Mouse (Mus musculus) layer of hippocampus, adult 2 months (tissue): ENCODE data around the gene Pam. TPM values are rescaled to one million over a fixed set of nuclear protein-coding genes. Genes with fewer than 3 reads are reported as not detected.
A peak's percentile ranks its signal among the peaks of the same experiment; 100 is the strongest.

Source experiments
- DNase-seq, 2 experiments: peaks; one replicate each; pipeline ENCODE4 v3.0.0; 2022; ENCODE audit warnings: low spot score in 2 of 2
- H3K27ac ChIP-seq: fragments of 200-600 bp; 2 replicates; pipeline ENCODE4 v1.8.1; 2022
- H3K4me3 ChIP-seq: fragments of 200-600 bp; 2 replicates; pipeline ENCODE4 v1.8.1; 2022; ENCODE audit warnings: mild to moderate bottlenecking
- CTCF ChIP-seq: fragments of 200-600 bp; conservative IDR thresholded peaks from 2 replicates; pipeline ENCODE4 v1.8.1; 2022; ENCODE audit warnings: antibody characterized with exemption, mild to moderate bottlenecking, moderate library complexity
- total RNA-seq, 2 experiments: library from RNA; stranded (reverse); gene quantifications; 2 replicates each; pipeline ENCODE4 v1.2.3; 2021

The Pam gene
- total RNA-seq, 2 experiments from 2014 or later: 193 to 200 TPM

GRCm38 (mm10) chr1:98096396-98096935 is 1.0 kb upstream of the Pam start:
- H3K27ac ChIP-seq: no peak overlapping the region
- no peak for TF ChIP-seq CTCF
- no peak for DNase-seq
- no peak overlapping the region for H3K4me3 ChIP-seq

- peak overlapping the region; percentile 92 for H3K27ac ChIP-seq
- no peak for DNase-seq
- H3K4me3 ChIP-seq: peak overlapping the region; percentile 94
- TF ChIP-seq CTCF: no peak
These were observed 515 bp upstream of the Pam start for GRCm38 (mm10) chr1:98095991-98096330.

- no peak for TF ChIP-seq CTCF
- Histone ChIP-seq H3K4me3 (peak overlapping the region; percentile 94), H3K27ac (peak overlapping the region; percentile 92)
- DNase-seq: peak in 1 of 2 experiments; percentile 17
These were observed 618 bp downstream of the Pam start for GRCm38 (mm10) chr1:98094811-98095245.

DNA sequence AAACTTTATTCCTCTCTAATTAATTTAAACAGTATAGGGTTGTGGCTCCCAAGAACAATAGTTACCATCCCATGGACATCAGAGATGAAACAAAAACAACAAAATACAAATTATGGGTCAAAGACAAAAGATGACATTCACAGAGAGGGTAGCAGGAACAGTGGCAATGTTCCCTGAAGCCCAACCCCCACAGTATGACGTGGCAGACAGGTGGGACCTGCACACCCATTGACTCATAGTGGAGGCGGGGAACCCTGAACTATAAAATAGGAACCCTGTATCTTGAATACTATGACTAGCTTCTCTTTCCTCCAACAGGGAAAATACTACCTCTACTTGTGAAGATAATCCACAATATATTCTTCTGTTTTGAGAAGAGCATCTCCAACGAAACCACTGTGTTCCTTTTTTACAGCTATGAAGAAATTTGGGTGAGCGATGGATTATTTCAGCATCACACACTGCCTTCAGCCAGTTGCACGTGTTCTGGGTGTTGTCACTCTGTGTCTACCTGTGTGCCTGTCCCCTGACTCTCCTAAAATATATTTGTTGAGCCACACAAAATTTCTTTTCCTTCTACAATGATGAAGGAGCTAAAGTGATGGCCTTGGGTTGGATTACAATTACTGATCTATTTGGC is 6.0 kb downstream of the Pam start:
- no peak overlapping the region for H3K27ac ChIP-seq
- TF ChIP-seq CTCF: no peak
- H3K4me3 ChIP-seq: no peak overlapping the region
- no peak for DNase-seq

- TF ChIP-seq CTCF: no peak
These were observed 9.0 kb downstream of the Pam start for GRCm38 (mm10) chr1:98086456-98086855.

DNA sequence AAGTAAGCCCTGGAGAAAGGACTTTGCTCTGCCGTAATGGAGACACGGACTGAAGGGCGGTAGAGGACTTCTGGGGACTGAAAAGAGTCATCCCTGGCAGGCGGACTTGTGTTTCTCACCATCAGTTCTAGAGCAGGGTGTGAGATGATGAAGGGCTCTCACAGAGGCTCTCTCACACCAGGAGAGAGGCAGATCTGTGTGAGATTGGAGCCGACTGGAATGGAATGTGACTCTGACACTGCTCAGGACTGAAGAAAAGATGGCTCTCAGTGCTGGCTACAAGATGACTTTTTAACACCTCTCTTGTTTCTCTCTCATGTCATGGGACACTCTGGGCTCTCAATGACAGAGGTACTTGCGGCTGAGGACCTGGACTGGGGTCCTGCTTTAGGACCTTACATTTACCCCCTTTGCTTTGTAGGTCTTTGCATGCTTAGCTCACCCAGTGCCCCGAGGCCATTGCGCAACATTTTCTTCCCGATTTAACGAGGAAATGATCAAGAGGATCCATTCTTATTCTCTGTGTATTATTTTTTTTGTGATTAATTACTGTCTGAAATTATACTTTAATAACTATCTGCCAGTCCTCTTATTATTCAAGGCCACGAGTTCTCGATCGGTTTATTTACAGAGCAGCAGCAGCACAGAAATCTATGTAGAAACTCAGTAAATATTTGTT is 10.7 kb downstream of the Pam start:
- no peak overlapping the region for H3K27ac ChIP-seq
- TF ChIP-seq CTCF: no peak
- no peak for DNase-seq
- H3K4me3 ChIP-seq: no peak overlapping the region

More at GRCm38 (mm10) chr1:98086456-98086855, 9.0 kb downstream of the Pam start:
- Histone ChIP-seq H3K27ac (no peak overlapping the region), H3K4me3 (no peak overlapping the region)
- DNase-seq: no peak

DNA sequence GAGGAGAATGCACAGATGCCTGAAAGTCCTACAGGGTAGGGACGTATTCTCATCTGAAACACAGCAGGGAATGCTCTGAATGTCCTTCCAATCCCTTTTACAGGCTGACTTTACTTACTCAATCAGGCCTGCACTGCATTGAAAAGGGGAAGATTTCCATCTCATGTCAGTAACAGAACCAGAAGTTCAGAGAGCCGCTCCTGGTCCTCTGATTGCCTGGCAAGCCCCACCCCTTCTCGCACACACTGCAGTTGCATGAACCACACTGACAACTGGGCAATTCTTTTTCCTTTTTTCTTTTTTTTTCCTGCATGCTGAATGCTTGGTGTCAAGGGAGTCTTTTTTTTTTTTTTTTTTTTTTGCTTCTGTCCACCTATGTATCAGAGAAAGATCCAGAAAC is 11.9 kb downstream of the Pam start:
- no peak for DNase-seq
- Histone ChIP-seq H3K27ac (no peak overlapping the region), H3K4me3 (no peak overlapping the region)
- TF ChIP-seq CTCF: no peak

DNA sequence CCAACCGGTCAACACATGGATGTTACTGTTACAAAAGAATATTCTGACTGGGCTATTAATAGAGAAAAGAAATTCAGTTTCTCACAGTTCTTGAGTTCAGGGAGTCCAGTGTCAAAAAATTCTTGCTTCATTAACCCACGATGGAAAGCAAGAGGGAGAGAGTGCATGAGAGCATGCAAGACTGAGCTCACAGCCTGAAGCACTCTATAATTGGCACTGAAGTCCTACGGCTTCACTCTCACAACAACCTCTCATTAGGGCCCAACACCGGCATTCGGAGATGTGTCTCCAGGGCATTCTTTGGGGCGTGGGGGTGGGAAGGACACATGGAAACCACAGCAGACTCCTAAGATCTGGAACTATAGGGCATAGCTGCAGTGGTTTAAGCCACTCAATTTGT is 12.5 kb downstream of the Pam start:
- Histone ChIP-seq H3K27ac (no peak overlapping the region), H3K4me3 (no peak overlapping the region)
- no peak for DNase-seq

DNA sequence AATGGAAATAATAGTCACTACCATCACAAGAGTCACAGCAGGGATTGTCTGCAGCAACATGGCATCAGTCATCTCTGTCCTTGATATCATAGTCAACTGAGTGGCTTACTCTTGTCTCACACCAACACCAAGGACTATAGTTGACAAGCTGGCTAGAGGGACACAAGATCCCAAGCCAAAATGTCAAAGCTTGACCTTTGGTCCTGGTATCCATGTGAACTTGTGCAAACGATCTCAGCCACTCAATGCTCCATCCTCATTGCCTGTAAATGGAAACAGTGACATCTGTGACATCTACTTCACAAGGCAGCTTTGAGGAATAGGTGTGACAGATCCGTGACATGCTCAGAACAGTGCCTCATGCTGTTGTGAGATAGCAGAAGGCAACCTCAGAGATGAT is 15.0 kb downstream of the Pam start:
- no peak overlapping the region for H3K27ac ChIP-seq
- no peak overlapping the region for H3K4me3 ChIP-seq
- no peak for TF ChIP-seq CTCF
- DNase-seq: no peak

More for the DNA sequence above, 12.5 kb downstream of the Pam start:
- no peak for TF ChIP-seq CTCF

GRCm38 (mm10) chr1:98079640-98080039 is 15.8 kb downstream of the Pam start:
- no peak overlapping the region for H3K27ac ChIP-seq
- no peak for DNase-seq
- TF ChIP-seq CTCF: no peak
- no peak overlapping the region for H3K4me3 ChIP-seq

DNA sequence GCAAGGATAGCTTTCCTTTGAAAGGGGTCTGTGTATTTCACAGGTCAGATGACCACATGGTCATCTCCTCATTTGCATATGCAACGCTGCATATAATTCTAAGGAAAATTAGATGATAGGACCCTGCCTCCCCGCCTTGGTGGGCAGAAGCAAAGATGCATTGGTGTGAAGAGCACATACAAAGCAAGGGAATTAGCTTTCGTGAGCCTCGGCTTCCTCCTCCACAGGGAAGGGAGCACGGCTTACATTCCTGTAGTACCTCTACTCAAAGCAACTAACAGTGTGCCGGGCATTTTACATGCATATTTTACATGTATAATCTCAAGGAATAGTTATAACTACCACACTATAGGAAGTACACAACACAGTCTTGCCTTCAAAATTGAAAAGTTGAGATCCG is 16.7 kb downstream of the Pam start:
- H3K27ac ChIP-seq: no peak overlapping the region
- DNase-seq: no peak

GRCm38 (mm10) chr1:98073826-98074225 is 21.6 kb downstream of the Pam start:
- no peak for TF ChIP-seq CTCF
- no peak for DNase-seq
- H3K4me3 ChIP-seq: no peak overlapping the region
- no peak overlapping the region for H3K27ac ChIP-seq

More for the DNA sequence above, 16.7 kb downstream of the Pam start:
- TF ChIP-seq CTCF: no peak
- H3K4me3 ChIP-seq: no peak overlapping the region

DNA sequence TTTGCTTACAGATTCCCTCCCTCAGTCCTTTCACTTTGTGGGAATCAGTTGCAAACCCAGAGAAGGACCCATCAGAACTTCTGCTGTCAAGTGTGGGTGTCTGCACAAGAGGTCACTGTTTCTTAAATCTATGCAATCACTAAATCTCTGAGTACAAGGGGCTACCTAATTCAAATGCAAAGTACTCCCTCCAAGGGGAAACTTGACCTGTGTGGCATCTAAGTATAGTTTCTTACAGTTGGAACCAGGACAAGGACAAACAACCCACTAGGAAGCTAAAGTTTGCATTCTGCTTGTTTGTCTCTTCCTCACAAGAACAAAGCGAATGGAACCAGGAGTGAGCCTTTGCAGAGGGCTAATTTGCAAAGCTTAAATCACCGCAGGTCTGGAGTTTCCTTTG is 22.3 kb downstream of the Pam start:
- DNase-seq: no peak
- Histone ChIP-seq H3K27ac (no peak overlapping the region), H3K4me3 (no peak overlapping the region)
- TF ChIP-seq CTCF: no peak

- DNase-seq: peak in 1 of 2 experiments; percentile 21
- TF ChIP-seq CTCF: peak; percentile 70
These were observed 23.4 kb downstream of the Pam start for GRCm38 (mm10) chr1:98072045-98072444.

More at GRCm38 (mm10) chr1:98072045-98072444, 23.4 kb downstream of the Pam start:
- Histone ChIP-seq H3K4me3 (no peak overlapping the region), H3K27ac (no peak overlapping the region)
